Mouse (Mus musculus) thymus, postnatal 14 days (tissue): Measurements from ENCODE around the gene Hoxd13.

ENCODE experiments used
- DNase-seq: peaks from one replicate; pipeline ENCODE4 v3.0.0; 2021

The Hoxd13 gene

DNA sequence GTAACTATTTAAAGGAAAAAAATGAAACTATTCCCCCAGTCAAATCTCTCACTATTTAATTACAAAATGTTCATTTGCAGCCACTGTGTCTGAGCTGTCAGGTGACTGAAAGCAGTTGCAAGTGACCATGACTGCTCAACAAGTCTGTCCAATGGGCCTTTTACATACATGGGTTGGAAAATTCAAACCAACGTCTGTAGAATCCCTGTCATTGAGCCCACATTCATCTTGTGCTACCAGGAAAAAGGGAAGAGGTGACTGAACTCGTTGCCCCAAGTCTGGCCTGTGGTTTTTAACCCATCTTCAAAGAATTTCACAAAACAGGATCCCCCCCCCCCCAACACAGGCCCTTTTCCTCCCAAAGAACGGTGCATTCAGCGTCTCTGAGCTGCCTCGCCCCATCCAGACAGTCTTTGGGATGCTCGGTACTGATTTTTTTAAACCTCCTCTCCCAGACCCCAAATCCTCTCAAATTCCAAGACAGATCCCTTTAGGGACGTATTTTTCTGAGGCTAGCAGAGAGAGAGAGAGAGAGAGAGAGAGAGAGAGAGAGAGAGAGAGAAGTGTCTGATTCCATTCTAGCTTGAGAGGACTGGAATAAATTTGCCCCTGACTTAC, 27.8 kb downstream of the Hoxd13 start:
- no peak for DNase-seq

DNA sequence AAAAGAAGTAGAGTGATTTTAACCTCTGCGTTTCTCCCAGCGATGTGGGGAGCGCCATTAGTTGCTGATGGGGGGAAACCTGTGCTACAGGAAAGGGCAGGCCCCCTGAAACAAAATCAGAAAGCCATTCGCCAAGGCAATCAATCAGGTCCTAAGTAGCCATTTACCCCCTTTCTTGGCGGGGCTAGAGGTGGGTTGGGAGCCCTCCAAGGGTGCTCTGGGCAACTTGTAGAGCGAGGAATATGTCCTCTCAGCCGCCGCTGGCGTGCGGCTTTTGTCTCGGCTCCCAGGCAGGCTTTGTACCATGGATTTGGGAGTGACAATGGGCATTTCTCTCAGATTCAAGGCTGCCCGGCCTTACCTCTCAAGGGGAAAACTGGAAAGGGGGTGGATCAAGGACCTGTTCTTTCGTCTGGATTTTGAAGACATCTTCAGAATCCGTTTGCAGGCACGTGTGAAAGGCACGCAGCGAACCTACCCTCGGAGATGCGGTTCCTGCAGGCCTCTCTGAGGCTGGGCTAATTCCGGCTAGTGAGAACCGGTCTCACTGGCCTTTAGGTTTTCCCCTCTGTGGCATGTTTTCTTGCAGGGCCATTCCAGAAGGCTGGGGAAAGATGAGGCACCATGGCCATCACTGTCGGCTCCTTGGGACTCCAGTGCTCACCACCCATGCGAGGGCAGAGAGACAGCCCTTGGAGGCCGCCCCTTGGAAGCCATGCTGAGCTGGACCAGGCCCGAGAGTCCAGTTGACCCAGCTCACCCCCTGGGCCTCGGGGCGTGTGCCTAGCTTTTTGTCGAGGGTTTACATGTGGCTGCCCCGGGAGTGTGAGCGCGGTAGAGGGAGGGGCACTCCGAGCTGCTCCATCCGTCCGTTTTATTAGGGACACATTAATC, 28.6 kb downstream of the Hoxd13 start:
- DNase-seq = no peak

DNA sequence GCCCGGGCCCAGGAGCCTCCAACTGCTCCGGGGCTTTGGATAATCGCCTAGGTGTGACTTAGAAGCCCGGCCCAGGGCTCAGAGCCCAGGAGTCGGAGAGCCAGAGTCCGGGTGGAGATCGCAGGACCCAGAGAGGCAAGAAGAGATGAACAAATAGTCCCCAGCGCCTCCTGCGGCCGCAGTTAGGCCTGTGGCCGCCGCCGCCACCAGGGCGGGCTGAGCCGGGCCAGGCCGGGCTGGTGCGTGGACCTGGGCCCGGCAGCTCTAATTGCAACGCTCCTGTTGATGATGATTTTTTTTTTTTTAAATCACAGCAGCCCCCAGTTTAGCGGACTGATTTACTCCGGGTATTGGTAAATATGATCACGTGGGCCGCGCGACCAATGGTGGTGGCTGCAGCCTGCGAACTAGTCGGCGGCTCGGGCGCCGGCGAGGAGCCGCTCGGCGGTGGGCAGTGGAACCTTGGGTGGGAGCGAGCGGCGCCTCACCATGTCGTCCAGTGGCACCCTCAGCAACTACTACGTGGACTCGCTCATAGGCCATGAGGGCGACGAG, 29.5 kb downstream of the Hoxd13 start, which contains the start of gene Hoxd9:
Hoxd9 (plus strand) TSS at position 161 of the 555 bp plus-strand sequence.
- no peak for DNase-seq

DNA sequence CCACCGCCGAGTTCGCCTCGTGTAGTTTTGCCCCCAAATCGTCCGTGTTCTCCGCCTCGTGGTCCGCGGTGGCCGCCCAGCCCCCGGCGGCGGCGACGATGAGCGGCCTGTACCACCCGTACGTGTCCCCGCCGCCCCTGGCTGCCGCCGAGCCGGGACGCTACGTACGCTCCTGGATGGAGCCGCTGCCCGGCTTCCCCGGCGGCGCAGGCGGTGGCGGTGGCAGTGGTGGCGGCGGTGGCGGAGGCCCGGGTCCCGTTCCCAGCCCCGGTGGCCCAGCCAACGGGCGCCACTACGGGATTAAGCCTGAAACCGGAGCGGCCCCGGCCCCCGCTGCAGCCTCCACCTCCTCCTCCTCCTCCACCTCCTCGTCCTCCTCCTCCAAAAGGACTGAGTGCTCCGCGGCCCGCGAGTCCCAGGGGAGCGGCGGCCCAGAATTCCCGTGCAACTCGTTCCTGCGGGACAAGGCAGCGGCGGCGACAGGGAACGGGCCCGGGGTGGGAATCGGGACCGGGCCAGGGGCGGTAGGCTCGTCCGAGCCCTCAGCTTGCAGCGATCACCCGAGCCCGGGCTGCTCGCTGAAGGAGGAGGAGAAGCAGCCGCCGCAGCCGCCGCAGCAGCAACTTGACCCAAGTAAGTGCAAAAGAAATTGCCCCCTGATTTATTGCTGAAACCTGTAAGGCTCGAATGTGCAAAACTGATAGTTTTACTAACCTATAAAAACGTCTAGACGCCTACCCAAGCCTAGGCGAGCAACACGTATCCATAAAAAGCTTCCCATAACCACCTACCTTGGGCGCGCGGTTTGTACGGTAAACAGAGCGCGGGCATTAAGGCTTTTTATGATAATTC, 30.3 kb downstream of the Hoxd13 start:
- DNase-seq = no peak

DNA sequence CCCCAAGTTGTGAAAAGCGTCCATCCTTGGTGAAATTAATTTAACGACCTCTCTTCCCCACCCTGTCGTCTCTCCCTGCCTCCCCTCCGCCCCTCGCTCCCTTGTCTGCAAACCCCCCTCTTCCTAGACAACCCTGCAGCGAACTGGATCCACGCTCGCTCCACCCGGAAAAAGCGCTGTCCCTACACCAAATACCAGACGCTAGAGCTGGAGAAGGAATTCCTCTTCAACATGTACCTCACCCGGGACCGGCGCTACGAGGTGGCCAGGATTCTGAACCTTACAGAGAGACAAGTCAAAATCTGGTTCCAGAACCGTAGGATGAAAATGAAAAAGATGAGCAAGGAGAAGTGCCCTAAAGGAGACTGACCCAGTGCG, 30.9 kb downstream of the Hoxd13 start:
- DNase-seq = no peak

DNA sequence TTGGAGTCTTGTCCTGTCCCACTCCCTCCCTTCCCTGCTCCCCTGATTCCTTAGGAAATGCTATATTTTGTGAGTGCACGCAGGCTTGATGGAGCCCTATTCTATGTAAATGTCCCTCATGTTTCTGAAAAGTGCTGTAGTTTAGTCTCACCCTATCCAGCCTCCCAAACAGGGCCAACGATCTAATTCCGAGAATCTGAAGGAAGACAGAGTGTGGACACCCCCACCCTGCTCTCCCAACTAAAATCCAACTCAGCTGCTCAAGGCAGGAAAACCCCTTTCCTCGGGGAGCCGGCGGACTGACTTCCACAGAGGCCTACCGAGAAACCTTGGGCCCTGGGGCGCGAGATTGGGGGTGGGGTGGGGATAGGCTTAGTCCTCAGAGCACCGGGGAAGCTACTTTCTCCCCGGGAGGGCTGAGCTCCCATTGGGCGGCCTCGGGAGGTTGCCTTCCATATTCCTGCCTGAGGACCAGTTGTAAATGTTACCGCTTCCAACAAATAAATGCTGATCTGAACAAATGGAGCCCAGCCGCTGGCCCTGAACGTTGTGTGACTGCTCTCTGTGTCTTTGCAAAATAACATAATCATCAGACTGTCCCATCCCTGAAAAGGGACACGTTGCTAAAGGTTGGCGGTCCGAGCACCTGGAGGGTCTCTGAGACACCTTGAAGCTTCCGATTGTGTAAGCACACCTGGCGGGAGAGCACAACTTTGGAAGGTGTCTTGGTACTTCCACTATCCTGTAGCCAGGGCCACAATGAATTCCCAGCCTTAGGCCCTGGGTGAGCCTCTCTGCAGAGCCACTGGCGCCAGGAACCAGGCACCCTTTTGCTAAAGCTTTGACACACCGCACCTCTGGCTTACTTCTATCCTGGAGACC, 31.8 kb downstream of the Hoxd13 start:
- DNase-seq = no peak

DNA sequence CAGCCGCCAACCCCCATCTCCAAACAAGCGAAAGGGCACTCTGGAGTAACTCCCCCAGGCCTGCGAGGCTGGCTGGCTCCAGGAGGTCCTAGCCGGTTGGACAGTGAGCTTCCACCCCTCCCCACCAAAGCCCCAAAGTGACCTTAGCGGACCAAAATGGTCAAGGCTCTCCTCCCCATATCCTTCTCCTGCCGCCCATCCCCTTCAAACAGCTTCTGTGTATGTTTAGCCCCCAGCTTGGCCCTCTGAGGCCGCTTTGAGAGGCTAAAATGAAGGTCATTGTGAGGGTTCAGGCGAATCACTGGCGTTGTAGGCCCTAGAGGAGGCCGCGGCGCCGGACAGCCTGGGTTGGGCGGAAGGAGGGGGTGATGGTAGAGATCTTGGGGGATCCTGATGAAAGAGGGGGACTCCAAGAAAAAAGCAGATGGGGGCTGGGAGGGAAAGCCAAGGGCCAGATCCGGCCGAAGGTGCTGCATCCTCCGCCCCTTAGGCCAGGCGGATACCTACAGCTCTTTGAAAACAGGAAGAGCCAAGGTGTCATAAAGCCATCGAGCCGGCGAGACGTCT, 32.5 kb downstream of the Hoxd13 start:
- DNase-seq = no peak

DNA sequence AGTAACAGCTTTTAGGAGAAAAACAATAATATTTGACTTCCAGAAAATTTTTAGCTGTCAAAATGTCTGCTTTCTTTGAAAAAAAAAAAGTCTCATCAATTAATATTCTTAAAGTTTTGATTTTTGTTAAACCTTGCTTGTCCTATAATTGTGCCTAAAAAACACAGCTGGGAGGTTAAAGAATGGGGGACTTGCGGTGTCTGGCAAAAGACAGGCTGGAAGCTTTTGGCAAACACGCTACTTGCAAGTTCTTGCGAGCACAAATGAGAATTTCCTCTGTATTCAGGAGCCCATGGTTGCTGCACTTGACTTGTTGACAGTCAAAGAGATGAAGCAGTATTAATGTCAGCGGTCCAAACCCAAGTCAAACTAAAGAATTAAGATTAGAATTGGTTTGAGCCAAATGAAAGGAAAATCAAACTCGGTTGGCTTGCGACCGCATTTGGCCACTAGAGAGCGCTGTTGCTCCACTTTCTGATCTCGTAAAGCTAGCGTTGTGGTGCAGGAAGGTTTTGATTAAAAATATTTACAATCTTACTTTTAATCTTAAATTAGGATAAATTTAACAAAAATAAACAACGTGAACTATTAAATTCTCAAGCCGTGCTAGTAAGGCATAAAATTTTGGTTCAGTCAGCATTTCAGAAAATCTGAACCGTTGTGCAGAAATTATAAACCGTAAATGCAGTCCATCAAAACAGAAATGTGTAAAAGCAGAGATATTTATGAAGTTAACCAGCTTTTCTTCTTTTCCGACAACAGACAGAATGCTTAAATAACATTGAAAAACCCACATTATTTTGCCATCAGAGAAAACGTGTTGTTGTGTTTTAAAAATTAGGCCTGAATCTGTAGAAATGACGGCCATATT, 34.1 kb downstream of the Hoxd13 start:
- DNase-seq = peak; percentile 66

DNA sequence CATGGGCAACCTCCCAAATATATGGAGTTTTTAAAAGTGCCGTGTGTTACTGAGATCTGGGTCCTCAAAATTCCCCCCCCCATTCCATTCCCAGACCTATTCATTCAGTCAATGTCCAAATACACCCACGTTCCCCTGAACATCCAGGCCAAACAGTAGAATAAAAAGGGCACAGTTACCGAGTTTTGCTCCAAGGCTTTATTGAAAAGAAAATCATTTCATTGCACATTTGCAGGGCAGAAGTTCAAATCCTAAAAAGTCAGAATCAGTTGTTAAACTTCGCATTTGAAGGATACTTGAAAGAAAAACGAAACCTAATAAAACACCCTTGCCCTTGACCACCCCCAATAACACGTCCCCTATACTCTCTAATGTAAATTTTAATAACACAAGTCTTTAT, 34.7 kb downstream of the Hoxd13 start:
- no peak for DNase-seq

DNA sequence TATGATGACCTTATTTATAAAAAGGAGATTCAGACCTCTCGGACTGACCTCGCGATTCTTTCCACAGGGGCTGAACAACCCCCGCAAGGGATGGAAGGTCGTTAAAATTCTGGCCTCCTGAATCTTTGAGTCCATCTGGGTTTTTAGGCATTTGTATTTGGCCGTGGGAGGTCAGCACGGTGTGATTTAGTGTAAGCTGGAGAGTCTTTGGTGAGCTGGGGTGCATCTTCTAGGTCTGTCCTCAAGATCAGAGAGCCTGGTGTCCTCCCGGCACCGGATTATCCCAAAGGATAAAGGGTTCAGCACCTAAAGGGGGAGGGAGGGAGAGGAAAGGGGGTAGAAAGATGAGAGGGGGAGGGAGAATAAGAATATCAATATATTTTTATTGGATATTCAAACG, 35.2 kb downstream of the Hoxd13 start:
- DNase-seq = no peak

DNA sequence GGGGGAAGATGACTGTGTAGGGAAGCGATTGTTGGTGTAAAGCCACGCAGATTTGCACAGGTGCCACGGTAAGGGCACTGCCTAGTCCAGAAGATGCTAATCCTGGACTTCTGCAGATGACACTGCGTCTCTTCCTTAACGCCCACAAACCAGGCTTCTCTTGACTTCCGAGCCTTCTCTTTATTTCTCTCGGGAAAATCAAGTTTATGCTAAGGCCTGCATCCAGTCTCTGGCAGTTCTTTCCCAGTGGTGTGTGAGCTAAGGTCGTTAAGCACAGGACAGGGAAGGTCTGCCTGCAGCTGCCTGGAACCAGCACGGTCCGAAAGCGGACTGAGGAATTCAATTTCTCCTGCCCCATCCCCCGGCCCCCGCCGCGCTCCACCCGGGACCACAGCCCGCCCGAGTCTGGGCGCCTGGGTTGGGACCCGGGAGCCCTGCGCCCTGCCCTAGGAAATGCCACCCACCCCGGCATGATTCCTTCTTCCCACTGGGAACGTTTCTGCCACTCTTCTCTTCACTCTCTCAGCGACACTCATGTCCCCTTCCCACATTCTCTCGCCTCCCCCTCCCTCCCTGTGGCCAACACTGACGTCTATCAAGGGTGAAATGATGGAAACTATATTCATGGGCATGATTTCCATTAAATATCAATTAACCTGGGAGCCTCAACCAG, 35.7 kb downstream of the Hoxd13 start:
- no peak for DNase-seq

DNA sequence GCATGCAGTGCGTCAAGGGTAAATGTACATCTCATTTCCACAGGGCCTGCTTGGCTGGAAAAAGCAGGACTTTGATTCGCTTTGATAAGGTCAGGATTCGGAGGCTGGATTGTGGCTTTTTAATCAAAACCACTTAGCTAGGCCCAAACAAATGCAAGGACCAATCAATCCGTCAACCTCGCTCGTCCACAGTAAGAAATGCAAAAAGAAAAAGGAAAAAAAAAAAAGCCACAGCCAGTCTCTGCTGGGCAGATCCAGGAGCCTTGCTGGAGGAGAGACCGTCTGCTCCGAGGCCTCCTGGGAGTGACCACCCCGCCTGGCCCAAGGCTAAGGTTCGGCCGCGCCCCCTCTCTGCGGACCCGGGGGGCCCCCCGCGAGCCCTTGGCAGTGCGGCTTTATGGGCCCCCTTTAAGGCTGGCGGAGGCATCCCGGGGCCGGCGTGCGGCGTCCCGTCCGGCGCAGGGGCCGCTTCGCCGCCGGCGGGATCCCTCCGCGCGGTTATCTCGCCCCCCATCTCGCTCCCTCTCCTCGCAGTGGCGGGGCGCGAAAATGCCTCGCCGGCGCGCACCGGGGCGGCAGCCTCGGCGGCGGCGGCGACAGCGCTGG, 36.4 kb downstream of the Hoxd13 start, which contains the start of gene Hoxd8:
Hoxd8 (plus strand) TSS at position 223 of the 606 bp plus-strand sequence.
- peak; percentile 44 for DNase-seq

DNA sequence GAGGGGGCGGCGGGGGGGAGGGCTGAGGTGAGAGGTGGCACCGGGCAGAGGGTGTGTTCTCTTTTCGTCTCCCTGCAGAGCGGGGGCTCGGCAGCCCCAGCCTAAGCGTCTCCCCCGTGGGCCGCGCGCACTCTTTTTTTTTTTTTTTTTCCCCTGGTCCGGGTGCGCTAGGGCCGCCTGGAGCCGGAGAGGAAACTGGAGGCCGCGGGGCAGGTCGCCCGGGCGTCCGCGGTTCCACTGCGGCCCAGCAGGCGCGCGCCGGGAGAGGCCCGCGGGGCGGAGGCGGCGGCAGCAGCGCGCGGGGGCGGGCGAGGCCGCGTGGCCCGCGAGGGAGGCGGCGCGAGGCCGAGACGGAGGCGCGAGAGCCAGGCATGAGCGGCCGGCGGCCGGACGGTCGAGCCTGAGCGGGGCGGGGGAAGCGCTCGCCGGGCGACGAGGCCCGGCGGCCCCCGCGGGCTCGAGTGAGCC, 36.9 kb downstream of the Hoxd13 start:
- no peak for DNase-seq

DNA sequence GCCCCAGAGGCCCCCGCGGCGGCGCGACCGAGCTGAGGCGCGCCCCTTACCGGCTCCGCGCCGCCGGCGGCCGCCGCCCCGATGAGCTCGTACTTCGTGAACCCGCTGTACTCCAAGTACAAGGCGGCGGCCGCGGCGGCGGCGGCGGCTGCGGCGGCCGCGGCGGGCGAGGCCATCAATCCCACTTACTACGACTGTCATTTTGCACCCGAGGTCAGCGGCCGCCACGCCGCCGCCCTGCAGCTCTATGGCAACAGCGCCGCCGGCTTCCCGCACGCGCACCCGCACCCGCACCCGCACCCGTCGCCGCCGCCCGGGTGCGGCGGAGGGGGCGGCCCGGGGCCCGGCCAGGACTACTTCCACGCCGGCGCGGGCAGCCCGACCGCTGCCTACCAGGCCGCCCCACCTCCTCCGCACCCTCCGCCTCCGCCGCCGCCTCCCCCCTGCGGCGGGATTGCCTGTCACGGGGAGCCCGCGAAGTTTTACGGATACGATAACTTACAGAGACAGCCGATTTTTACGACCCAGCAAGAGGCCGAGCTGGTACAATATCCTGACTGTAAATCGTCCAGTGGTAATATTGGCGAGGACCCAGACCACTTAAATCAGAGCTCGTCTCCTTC, 37.5 kb downstream of the Hoxd13 start:
- DNase-seq = no peak

DNA sequence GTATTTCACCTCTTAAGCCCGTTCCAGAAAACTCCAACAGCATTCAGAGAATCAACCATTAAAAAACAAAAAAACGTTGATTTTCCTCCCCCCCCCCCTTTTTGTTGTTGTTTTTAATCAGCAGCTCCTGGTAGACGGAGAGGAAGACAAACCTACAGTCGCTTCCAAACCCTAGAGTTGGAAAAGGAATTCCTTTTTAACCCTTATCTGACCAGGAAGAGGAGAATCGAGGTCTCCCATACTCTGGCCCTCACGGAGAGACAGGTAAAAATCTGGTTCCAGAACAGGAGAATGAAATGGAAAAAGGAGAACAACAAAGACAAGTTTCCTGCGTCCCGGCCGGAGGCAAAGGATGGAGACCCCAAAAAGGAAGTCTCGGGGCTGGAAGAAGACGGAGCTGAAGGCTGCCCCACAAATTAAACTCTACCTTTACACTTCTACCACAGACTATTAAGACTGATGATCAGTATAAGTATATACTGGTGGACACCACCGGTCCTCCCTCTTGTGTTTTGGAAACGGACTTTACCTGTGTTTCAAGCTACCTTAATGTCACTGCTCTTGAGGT, 38.4 kb downstream of the Hoxd13 start:
- no peak for DNase-seq

DNA sequence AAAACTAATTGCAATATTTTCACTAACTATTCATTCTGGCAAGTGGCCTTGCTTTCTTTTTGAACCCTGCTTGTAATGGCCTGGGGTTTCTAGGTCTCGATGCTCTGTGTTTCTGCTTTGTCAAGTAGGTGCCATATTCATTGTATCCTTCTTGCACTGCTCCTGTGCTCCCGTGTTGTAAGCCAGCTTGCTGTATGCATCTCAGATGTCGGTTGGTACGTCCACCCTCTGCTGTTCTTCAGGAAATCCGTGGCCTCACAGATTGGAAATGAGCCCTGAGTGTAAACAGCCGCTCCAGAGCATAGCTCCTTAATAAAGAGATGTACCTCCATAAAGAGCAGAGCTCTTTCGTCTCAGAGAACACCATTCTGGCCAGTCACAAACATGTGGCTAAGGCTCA, 39.5 kb downstream of the Hoxd13 start:
- no peak for DNase-seq

DNA sequence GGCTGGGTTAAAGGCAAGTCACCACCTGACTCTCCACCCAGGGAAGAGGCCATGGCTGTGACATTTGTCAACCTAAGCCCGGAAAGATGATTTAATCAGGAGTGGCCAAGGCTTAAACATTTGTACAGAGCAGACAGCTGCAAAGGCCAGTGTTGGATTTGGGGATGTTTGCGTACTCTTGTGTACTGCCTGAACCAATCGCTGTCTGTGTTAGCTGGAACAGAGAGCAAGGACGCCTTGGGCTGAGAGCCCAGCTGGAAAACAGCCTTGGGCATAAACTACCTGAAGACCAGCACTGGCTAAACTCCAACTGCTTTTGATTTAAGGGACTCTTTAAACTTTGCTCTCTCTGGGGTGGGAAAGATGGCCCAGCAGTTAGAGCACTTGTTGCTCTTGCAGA, 40.6 kb downstream of the Hoxd13 start:
- no peak for DNase-seq
